Mouse (Mus musculus) MEL (cell line): ENCODE data around the gene Tmem203. TPM values are rescaled to one million over a fixed set of nuclear protein-coding genes. Genes with fewer than 3 reads are reported as not detected.
A peak's percentile ranks its signal among the peaks of the same experiment; 100 is the strongest.

Experiments used
- DNase-seq: peaks from one replicate; pipeline ENCODE4 v3.0.0; 2011; ENCODE audit warnings: low read depth, low spot score
- H3K27ac ChIP-seq: 2 replicates; pipeline ENCODE4 v1.5.1; 2012; ENCODE audit warnings: low read depth, mild to moderate bottlenecking, control low read depth, low read length, moderate library complexity; ENCODE audit not compliant: control insufficient read depth
- H3K27me3 ChIP-seq, 2 experiments: fragments of 150-350 bp in 1 of 2; sonication (generic) in 1 of 2; 2 replicates each; pipeline ENCODE4 v1.6.1; 2012; ENCODE audit warnings: low read length in 2 of 2, mild to moderate bottlenecking in 2 of 2, improper control_type of control experiment in 1 of 2, moderate library complexity in 1 of 2; ENCODE audit not compliant: insufficient read depth in 2 of 2, control insufficient read depth in 1 of 2
- H3K36me3 ChIP-seq, 2 experiments: 2 replicates each; pipeline ENCODE4 v1.6.1; 2012 to 2014; ENCODE audit warnings: low read length in 2 of 2, improper control_type of control experiment in 1 of 2, inconsistent platforms in 1 of 2, mild to moderate bottlenecking in 1 of 2; ENCODE audit not compliant: insufficient read depth in 2 of 2, control insufficient read depth in 1 of 2
- H3K4me1 ChIP-seq, 2 experiments: fragments of 150-350 bp in 1 of 2; sonication (generic) in 1 of 2; 2 replicates each; pipeline ENCODE4 v1.6.1; 2012; ENCODE audit warnings: low read length in 2 of 2, improper control_type of control experiment in 1 of 2, mild to moderate bottlenecking in 1 of 2; ENCODE audit not compliant: insufficient read depth in 2 of 2, control insufficient read depth in 1 of 2
- H3K4me3 ChIP-seq, 2 experiments: fragments of 150-350 bp in 1 of 2; sonication (generic) in 1 of 2; 2 replicates each; pipeline ENCODE4 v1.5.1; 2012; ENCODE audit warnings: low read depth in 2 of 2, low read length in 2 of 2, mild to moderate bottlenecking in 2 of 2, moderate library complexity in 2 of 2, control low read depth in 1 of 2, improper control_type of control experiment in 1 of 2; ENCODE audit not compliant: control insufficient read depth in 1 of 2, insufficient read depth in 1 of 2
- H3K79me2 ChIP-seq: 2 replicates; pipeline ENCODE4 v1.6.1; 2012; ENCODE audit warnings: mild to moderate bottlenecking, low read length, moderate library complexity; ENCODE audit not compliant: control insufficient read depth, poor library complexity, insufficient read depth
- H3K9ac ChIP-seq: 2 replicates; pipeline ENCODE4 v1.6.1; 2012; ENCODE audit warnings: low read depth, mild to moderate bottlenecking, control low read depth, low read length, moderate library complexity; ENCODE audit not compliant: control insufficient read depth, poor library complexity, severe bottlenecking
- H3K9me3 ChIP-seq: fragments of 150-350 bp; sonication (generic); replicated peaks from 2 replicates; pipeline ENCODE4 v1.6.1; 2012; ENCODE audit warnings: mild to moderate bottlenecking, low read length, improper control_type of control experiment, moderate library complexity; ENCODE audit not compliant: insufficient read depth
- CHD1 ChIP-seq: IDR thresholded peaks from 2 replicates; pipeline ENCODE4 v1.6.1; 2012; ENCODE audit warnings: low read depth, mild to moderate bottlenecking, inconsistent platforms, low read length, improper control_type of control experiment
- ELF1 ChIP-seq: IDR thresholded peaks from 2 replicates; pipeline ENCODE4 v1.6.1; 2014; ENCODE audit warnings: low read depth, mild to moderate bottlenecking, inconsistent platforms, low read length, improper control_type of control experiment, moderate library complexity
- EP300 ChIP-seq, 2 experiments: IDR thresholded peaks; 2 replicates each; pipeline ENCODE4 v1.6.1; 2011; ENCODE audit warnings: improper control_type of control experiment in 2 of 2, low read length in 2 of 2, low read depth in 1 of 2, mild to moderate bottlenecking in 1 of 2
- GABPA ChIP-seq: IDR thresholded peaks from 2 replicates; pipeline ENCODE4 v1.6.1; 2012; ENCODE audit warnings: low read depth, mild to moderate bottlenecking, inconsistent platforms, low read length, improper control_type of control experiment, moderate library complexity
- GATA1 ChIP-seq: IDR thresholded peaks from 2 replicates; pipeline ENCODE4 v1.6.1; 2011; ENCODE audit warnings: low read depth, low read length, improper control_type of control experiment
- HCFC1 ChIP-seq: IDR thresholded peaks from 2 replicates; pipeline ENCODE4 v1.6.1; 2012; ENCODE audit warnings: low read depth, mild to moderate bottlenecking, inconsistent platforms, low read length, improper control_type of control experiment, moderate library complexity
- KAT2A ChIP-seq: conservative IDR thresholded peaks from 2 replicates; pipeline ENCODE4 v1.6.1; 2012; ENCODE audit warnings: low read depth, low read length, improper control_type of control experiment, inconsistent platforms
- MAX ChIP-seq: IDR thresholded peaks from 2 replicates; pipeline ENCODE4 v1.6.1; 2011; ENCODE audit warnings: low read length, improper control_type of control experiment
- MAZ ChIP-seq: IDR thresholded peaks from 2 replicates; pipeline ENCODE4 v1.6.1; 2012; ENCODE audit warnings: low read depth, mild to moderate bottlenecking, inconsistent platforms, low read length, improper control_type of control experiment
- MEF2A ChIP-seq: IDR thresholded peaks from 2 replicates; pipeline ENCODE4 v1.6.1; 2014; ENCODE audit warnings: low read depth, mild to moderate bottlenecking, inconsistent platforms, low read length, improper control_type of control experiment; ENCODE audit not compliant: poor library complexity, insufficient replicate concordance, severe bottlenecking; ENCODE audit errors: extremely low read depth
- MYB ChIP-seq: IDR thresholded peaks from 2 replicates; pipeline ENCODE4 v1.6.1; 2011; ENCODE audit warnings: mild to moderate bottlenecking, low read depth, low read length, improper control_type of control experiment
- MYC ChIP-seq: IDR thresholded peaks from 2 replicates; pipeline ENCODE4 v1.6.1; 2011; ENCODE audit warnings: low read depth, mild to moderate bottlenecking, low read length, improper control_type of control experiment, moderate library complexity
- NELFE ChIP-seq: IDR thresholded peaks from 2 replicates; pipeline ENCODE4 v1.6.1; 2011; ENCODE audit warnings: low read depth, low read length, improper control_type of control experiment
- POLR2A ChIP-seq, 2 experiments: IDR thresholded peaks; 2 replicates each; pipeline ENCODE4 v1.6.1; 2011 to 2012; ENCODE audit warnings: low read length in 2 of 2, mild to moderate bottlenecking in 2 of 2, control low read depth in 1 of 2, improper control_type of control experiment in 1 of 2, low read depth in 1 of 2, moderate library complexity in 1 of 2; ENCODE audit not compliant: control insufficient read depth in 1 of 2, insufficient read depth in 1 of 2, poor library complexity in 1 of 2
- POLR2AphosphoS5 ChIP-seq: IDR thresholded peaks from 2 replicates; pipeline ENCODE4 v1.6.1; 2012; ENCODE audit warnings: low read depth, borderline replicate concordance, mild to moderate bottlenecking, inconsistent platforms, low read length, moderate library complexity, mixed read lengths
- RAD21 ChIP-seq: IDR thresholded peaks from 2 replicates; pipeline ENCODE4 v1.6.1; 2011; ENCODE audit warnings: mild to moderate bottlenecking, low read depth, low read length, improper control_type of control experiment
- SIN3A ChIP-seq: IDR thresholded peaks from 2 replicates; pipeline ENCODE4 v1.6.1; 2012; ENCODE audit warnings: low read length, improper control_type of control experiment, inconsistent platforms
- SMC3 ChIP-seq: IDR thresholded peaks from 2 replicates; pipeline ENCODE4 v1.6.1; 2011; ENCODE audit warnings: low read depth, low read length, improper control_type of control experiment
- TAL1 ChIP-seq: IDR thresholded peaks from 2 replicates; pipeline ENCODE4 v1.6.1; 2012; ENCODE audit warnings: mild to moderate bottlenecking, inconsistent platforms, low read length, moderate library complexity, mixed read lengths
- TBP ChIP-seq: IDR thresholded peaks from 2 replicates; pipeline ENCODE4 v1.8.0; 2011; ENCODE audit warnings: low read depth, low read length, improper control_type of control experiment
- UBTF ChIP-seq: IDR thresholded peaks from 2 replicates; pipeline ENCODE4 v1.6.1; 2012; ENCODE audit warnings: low read depth, mild to moderate bottlenecking, inconsistent platforms, low read length, improper control_type of control experiment, moderate library complexity, borderline replicate concordance; ENCODE audit not compliant: insufficient read depth
- USF1 ChIP-seq: IDR thresholded peaks from 2 replicates; pipeline ENCODE4 v1.6.1; 2014; ENCODE audit warnings: low read depth, mild to moderate bottlenecking, inconsistent platforms, low read length, improper control_type of control experiment, moderate library complexity
- ZMIZ1 ChIP-seq: IDR thresholded peaks from 2 replicates; pipeline ENCODE4 v1.6.1; 2012; ENCODE audit warnings: low read depth, mild to moderate bottlenecking, inconsistent platforms, low read length, improper control_type of control experiment, moderate library complexity
- ZNF384 ChIP-seq: IDR thresholded peaks from 2 replicates; pipeline ENCODE4 v1.6.1; 2012; ENCODE audit warnings: low read depth, mild to moderate bottlenecking, inconsistent platforms, low read length, improper control_type of control experiment
- polyA plus RNA-seq, 2 experiments: library from polyadenylated mRNA; stranded (reverse) in 1 of 2; unstranded in 1 of 2; fragments of >175 nt in 1 of 2; fragments of >200 nt in 1 of 2; gene quantifications; 2 replicates each; pipeline versions ENCODE4 v1.2.1 to v1.2.4; 2012; ENCODE audit warnings: low replicate concordance in 2 of 2, low read depth in 1 of 2; ENCODE audit not compliant: insufficient read length in 2 of 2, insufficient read depth in 1 of 2, missing spikeins in 1 of 2
- total RNA-seq: library from RNA; depleted of rRNA; stranded (reverse); fragments of 300-350 nt; gene quantifications from 2 replicates; pipeline ENCODE4 v1.2.3, GENCODE M21; 2012

Gene Tmem203
- total and polyA plus RNA-seq, 3 experiments = 8.4 to 17.0 TPM; not detected in 1

DNA sequence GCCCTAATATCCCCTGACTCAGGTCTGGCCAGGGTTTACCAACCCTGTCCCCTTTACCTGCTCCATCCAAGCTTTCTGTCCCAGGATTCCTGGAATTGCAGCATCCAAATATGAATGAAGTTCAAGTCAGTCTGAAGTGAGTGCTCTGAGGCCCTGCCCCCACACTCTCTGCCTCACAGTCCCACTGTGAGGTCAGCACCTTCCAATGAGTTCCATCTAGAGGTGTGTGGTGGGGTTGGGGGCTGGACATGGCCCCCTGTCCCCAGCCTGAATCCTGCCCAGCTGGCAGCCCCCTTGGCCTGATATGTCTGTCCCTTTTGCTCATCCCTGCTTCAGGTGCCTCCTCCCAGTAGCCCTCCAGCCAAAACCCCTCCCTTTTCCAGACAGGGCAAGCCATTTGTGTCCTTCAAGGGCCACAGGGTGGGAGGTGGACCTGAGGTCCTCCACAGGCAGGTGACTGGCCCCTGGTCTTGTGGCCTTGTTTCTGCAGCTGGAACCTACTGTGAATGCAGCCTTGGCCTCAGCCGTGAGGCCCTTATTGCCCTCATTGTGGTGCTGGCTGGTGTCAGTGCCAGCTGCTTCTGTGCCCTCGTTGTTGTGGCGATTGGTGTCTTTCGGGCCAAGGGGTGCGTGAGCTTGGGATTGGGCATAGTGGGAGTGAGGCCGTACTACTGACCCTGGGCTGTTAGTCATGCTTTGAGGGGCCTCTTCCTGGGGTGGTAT, 32.8 kb downstream of the Tmem203 start, which contains the start of gene Tmem210:
TSS of gene Tmem210 (plus strand) at position 219 of the 723 bp plus-strand sequence.
- TF ChIP-seq ZNF384 (no peak), ZMIZ1 (no peak), TBP (no peak), HCFC1 (no peak), GATA1 (no peak), SIN3A (no peak), SMC3 (no peak), KAT2A (no peak), NELFE (no peak), MYB (no peak), GABPA (no peak), USF1 (no peak), RAD21 (no peak), MYC (no peak), MAX (no peak), MEF2A (no peak), ELF1 (no peak)
- Histone ChIP-seq H3K27ac (peak within 1 kb of the TSS; percentile 50), H3K79me2 (no peaks in the 10 kb centered on the region), H3K36me3 (peaks cover 0 to 11% of the 10 kb centered on the region in 2 experiments; a peak in 2 of 4 replicates), H3K27me3 (no peaks in the 10 kb centered on the region), H3K9ac (no peak within 1 kb of the TSS), H3K4me1 (peaks cover 7 to 35% of the 10 kb centered on the region in 2 experiments), H3K9me3 (no peaks in the 10 kb centered on the region), H3K4me3 (no peak within 1 kb of the TSS)
- DNase-seq = no peak

DNA sequence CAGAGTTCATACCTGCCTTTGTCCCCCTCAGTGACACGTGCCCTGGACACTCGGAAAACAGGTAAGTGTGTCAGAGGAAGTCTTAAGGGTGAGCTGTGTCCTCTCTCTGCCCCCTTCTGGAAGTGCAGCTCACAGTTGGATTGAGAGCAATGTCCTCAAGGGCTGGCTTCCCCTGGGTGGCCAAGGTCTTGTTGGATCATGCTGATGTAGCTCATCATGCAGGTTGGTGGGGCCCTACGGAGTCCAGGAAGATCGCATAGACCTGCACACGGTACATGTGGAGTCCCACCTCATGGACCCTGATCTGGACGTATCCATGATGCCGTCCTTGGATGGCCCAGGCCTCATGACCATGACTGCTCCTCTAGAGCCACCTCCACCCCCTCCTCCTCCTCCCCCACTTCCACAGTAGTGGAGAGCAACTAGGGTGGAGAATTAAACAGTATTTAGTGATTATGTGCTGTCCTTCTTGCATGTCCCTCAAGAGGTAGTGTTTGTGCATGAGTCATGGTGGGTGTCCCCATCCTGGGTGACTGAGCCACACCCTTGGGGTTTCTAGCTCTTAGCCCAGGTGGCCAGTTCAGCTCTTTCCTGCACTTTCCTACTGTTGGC, 33.6 kb downstream of the Tmem203 start:
- no peak for DNase-seq
- Histone ChIP-seq H3K79me2 (no peaks in the 10 kb centered on the region), H3K4me3 (no peak overlapping the region), H3K9me3 (no peaks in the 10 kb centered on the region), H3K27me3 (no peaks in the 10 kb centered on the region), H3K36me3 (peaks cover 0 to 11% of the 10 kb centered on the region in 2 experiments; a peak in 2 of 4 replicates), H3K4me1 (peaks cover 7 to 35% of the 10 kb centered on the region in 2 experiments), H3K27ac (no peak overlapping the region), H3K9ac (no peak overlapping the region)
- no peak for TF ChIP-seq POLR2A (IDR thresholded peaks at IDR 0.05; ENCODE audit: control insufficient read depth in 1 of 2, insufficient read depth in 1 of 2, low read depth in 1 of 2, low read length in 2 of 2, poor library complexity in 1 of 2)
- TF ChIP-seq TAL1 = no peak
- TF ChIP-seq CHD1 = no peak
- TF ChIP-seq GATA1 = no peak
- no peak for TF ChIP-seq ZMIZ1
- no peak for TF ChIP-seq NELFE
- no peak for TF ChIP-seq POLR2AphosphoS5
- no peak for TF ChIP-seq EP300 (IDR thresholded peaks at IDR 0.05; ENCODE audit: low read depth in 1 of 2, low read length in 2 of 2)
- no peak for TF ChIP-seq ELF1
- no peak for TF ChIP-seq MAZ
- no peak for TF ChIP-seq MYB
- no peak for TF ChIP-seq UBTF
